Mouse (Mus musculus): ENCODE results near the gene Mllt6. TPM values are rescaled to one million over a fixed set of nuclear protein-coding genes. Genes with fewer than 3 reads are reported as not detected.

The Mllt6 gene
- polyA plus RNA-seq, 1 experiment from 2014 or later = 3.3 TPM

DNA sequence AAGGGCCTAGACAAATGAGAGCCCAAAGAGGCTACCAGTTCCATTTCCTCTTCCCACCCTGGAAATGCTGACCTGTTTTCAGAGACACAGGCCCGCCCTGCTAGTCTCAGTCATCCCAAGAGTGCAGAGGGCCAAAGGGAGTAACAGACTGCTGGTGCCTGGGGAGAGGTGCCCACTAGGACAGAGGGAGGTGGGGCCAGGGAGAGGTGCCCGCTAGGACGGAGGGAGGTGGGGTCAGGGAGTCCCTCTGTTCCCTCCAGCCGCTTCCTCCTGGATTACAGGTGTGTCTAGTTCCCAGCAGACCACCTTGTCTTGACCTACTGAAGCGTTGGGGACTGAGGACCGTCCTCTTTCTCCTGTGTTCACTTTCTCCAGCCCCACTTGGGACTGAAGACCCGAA is 21.6 kb downstream of the Mllt6 start:
- Histone ChIP-seq H3K27me3 (no peaks in the 10 kb centered on the region), H3K4me3 (no peak overlapping the region), H3K9ac (no peak overlapping the region), H3K9me3 (no peaks in the 10 kb centered on the region), H3K36me3 (peaks cover 51% of the 10 kb centered on the region), H3K27ac (no peak overlapping the region), H3K4me1 (peaks cover 22% of the 10 kb centered on the region), H3K4me2 (0 out of 2 replicates have a peak overlapping the region, but pooled peaks have one; percentile 80)
- ATAC-seq (ENCODE audit: insufficient number of reproducible peaks, insufficient read depth, low FRiP score, low TSS enrichment, low read depth) = no peak
- 40% methylated on average over 7 of the region's 7 CpGs for WGBS

DNA sequence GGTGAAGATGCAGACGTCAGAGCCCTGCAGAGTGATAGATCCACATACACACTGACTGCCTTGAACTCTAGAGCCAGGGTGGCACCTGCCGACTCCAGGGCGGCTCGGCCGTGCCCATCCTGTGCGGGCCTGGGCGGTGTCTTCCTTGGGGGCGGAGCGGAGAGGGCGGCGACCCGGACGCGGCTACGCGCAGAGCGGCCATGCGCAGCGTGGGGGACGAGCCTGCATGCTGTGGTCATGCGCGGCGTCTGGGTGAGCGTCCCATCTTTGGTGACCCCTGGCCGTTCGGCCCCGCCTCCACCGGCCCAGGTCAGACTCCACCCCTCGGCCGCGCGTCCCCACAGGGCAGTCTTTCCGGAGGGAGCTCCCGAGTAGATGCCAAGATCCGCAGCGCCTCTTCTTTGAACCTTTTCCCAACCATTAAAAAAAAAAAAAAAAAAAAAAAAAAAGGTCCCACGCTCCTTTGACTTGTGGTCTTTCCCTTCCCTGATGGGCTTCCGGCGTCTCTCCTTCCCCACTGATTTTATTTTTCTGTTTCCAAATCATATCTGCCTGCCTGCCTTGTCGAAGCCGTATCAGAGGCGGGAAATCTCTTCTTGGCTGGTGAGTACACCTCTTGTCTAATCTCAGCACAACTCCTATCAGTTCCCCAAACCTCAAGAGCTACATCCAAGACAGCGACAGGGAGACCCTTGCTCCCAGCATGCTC is 22.6 kb downstream of the Mllt6 start, which contains the start of gene Cisd3:
Gene Cisd3 (plus strand): TSS at position 214 of the 709 bp plus-strand sequence.
- Histone ChIP-seq H3K27ac (no peak within 1 kb of the TSS), H3K4me2 (peak within 1 kb of the TSS; percentile 80), H3K9ac (peak within 1 kb of the TSS; percentile 55), H3K9me3 (no peaks in the 10 kb centered on the region), H3K27me3 (no peaks in the 10 kb centered on the region), H3K4me3 (peak within 1 kb of the TSS; percentile 43), H3K36me3 (peaks cover 51% of the 10 kb centered on the region), H3K4me1 (peaks cover 22% of the 10 kb centered on the region)
- WGBS = 1% methylated on average over 43 of the region's 43 CpGs
- ATAC-seq (ENCODE audit: insufficient number of reproducible peaks, insufficient read depth, low FRiP score, low TSS enrichment, low read depth) = peak; percentile 73

DNA sequence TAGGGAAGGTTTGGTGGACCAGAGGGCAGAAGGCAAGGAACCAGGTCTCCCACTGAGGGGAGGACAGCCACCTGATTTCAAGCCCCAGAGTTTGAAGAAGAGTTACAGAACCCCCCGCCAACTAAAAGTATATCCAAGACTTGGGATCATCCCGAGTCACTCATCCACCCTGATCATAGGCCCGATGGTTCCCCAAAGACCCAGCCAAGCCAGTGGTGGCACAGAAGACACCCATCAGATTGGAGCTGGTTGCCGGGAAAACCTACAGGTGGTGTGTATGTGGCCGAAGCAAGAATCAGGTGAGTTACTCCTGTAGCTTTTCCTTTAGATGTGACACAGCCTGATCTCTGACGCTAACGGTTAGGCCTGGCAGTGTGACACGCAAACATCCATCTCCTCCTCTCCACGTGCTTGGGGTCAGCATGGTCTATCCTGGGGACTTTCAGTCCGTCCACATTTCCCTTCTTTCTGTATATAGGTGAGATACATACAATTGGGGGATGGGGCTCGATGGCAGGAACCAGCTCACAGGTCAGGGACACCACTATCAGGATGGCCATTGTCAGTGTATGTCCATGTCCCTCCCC is 23.2 kb downstream of the Mllt6 start:
- no peak for ATAC-seq (ENCODE audit: insufficient number of reproducible peaks, insufficient read depth, low FRiP score, low TSS enrichment, low read depth)
- Histone ChIP-seq H3K27me3 (no peaks in the 10 kb centered on the region), H3K9me3 (no peaks in the 10 kb centered on the region), H3K27ac (no peak overlapping the region), H3K4me2 (peak overlapping the region; percentile 80), H3K9ac (peak overlapping the region; percentile 55), H3K4me1 (peaks cover 22% of the 10 kb centered on the region), H3K36me3 (peaks cover 53% of the 10 kb centered on the region), H3K4me3 (peak overlapping the region; percentile 43)
- WGBS = 73% methylated on average over 11 of the region's 11 CpGs

DNA sequence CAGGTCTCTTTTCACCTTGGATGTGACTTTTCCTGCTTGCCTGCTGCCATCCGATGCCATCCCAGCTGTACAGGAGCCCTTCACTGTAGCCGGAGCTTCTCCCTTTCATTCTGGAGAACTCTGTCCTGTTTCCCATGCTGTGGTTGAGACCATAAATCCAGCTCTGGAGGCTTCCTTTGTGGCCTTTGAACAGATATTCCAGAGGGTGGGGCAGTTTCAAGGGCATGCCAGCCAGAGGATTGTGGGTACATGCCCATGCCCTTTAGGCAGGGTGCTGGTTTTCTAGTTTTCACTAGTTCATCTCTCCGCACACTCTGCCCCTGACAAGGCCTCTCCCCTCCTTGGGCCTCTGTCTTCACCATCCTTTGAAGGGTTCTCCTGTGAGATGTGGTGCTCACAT is 23.8 kb downstream of the Mllt6 start:
- Histone ChIP-seq H3K4me1 (peaks cover 22% of the 10 kb centered on the region), H3K27ac (no peak overlapping the region; the same call in 1 of the 2 replicates), H3K27me3 (no peaks in the 10 kb centered on the region), H3K4me2 (peak overlapping the region; percentile 80; the same call in 1 of the 2 replicates), H3K9me3 (no peaks in the 10 kb centered on the region), H3K36me3 (peaks cover 53% of the 10 kb centered on the region), H3K4me3 (no peak overlapping the region), H3K9ac (peak overlapping the region; percentile 21; the same call in 1 of the 2 replicates)
- 85% methylated on average over 3 of the region's 3 CpGs for WGBS
- ATAC-seq (ENCODE audit: insufficient number of reproducible peaks, insufficient read depth, low FRiP score, low TSS enrichment, low read depth) = no peak

DNA sequence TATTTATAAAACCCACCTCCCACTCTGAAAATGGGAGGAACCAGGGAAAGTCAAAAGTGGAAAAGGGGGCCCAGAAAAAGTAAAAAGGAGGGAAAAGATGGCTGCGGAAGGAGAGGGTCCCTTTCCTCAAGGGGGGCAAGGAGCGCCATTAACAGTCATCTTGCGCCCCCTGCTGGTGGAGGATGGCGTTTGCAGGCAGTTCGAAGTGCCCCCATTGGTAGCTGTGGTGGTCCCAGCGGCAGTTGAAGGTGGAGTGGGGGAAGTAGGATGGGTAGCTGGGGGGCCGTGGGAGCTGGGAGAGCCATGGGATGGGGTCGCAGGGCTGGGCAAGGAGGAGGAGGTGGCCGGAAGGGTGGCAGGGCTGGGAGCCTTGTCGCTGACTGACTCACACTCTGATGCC is 26.6 kb downstream of the Mllt6 start:
- Histone ChIP-seq H3K4me2 (no peak overlapping the region), H3K9ac (no peak overlapping the region), H3K4me1 (peaks cover 27% of the 10 kb centered on the region), H3K4me3 (no peak overlapping the region), H3K9me3 (no peaks in the 10 kb centered on the region), H3K36me3 (peaks cover 59% of the 10 kb centered on the region), H3K27ac (no peak overlapping the region), H3K27me3 (no peaks in the 10 kb centered on the region)
- no peak for ATAC-seq (ENCODE audit: insufficient number of reproducible peaks, insufficient read depth, low FRiP score, low TSS enrichment, low read depth)
- 37% methylated on average over 10 of the region's 10 CpGs for WGBS

DNA sequence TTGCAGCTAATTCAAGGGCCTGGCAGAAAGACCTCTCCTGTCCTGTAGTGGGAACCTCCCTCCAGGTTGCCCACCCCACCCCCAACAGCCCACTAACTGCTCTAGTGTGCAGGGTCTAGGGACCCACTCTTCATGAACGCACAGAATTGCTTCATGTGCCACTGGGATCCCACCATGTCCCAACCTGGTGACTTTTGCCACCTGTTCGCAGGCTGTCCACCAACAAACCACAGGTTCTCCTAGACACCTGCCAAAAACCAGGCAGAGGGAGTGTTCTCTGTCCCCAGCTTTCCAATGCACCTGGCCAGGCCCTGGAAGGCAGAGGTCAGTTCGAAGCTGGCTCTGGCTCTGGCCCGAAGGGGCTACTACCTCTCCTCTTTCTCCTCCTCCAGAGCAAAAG is 31.2 kb downstream of the Mllt6 start:
- Histone ChIP-seq H3K9ac (0 out of 2 replicates have a peak overlapping the region, but pooled peaks have one; percentile 58), H3K4me3 (no peak overlapping the region), H3K36me3 (peaks cover 41% of the 10 kb centered on the region), H3K4me2 (no peak overlapping the region), H3K27ac (peak overlapping the region; percentile 64; the same call in 1 of the 2 replicates), H3K27me3 (no peaks in the 10 kb centered on the region), H3K4me1 (peaks cover 43% of the 10 kb centered on the region), H3K9me3 (no peaks in the 10 kb centered on the region)
- WGBS = 81% methylated on average over 4 of the region's 4 CpGs
- ATAC-seq (ENCODE audit: insufficient number of reproducible peaks, insufficient read depth, low FRiP score, low TSS enrichment, low read depth) = no peak

DNA sequence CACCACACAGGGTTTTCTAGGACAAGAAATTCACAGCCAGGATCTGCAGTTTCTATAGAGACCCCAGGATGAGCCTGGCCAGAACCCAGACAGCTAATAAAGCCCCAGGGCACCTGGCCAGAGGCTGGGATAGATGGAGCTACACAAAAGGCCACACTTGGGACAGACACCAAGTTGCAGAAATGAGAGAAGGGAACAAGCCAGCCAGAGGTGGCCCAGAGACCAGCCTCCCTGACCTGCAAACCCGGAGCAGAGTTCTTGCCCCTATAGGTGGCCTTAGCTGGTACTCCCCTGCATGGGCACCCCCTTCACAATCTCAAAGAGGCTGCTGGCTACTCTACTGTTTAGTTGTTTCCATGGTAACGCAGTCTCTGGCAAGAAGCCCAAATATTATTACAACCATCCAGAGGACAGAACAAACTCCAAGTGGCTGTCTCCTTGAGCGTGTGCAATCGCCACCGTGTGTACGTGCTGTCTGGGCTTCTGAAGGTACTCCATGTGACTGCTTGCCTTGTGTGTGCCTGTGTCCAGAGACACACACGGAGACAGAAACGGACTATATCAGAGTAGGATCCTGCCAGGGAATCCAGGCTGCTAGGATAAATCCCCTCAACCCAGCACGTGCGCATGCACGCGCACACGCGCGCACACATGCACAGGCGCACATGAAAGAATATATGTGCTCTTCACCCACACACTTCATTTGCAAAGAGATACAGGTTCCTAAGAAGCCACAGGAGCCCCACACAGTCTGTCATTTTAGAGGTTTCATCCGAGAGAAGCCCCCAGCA is 31.9 kb downstream of the Mllt6 start:
- peaks cover 43% of the 10 kb centered on the region for H3K4me1 ChIP-seq
- peak overlapping the region; percentile 58 for H3K9ac ChIP-seq
- ATAC-seq (ENCODE audit: insufficient number of reproducible peaks, insufficient read depth, low FRiP score, low TSS enrichment, low read depth) = no peak
- H3K27me3 ChIP-seq = no peaks in the 10 kb centered on the region
- H3K4me2 ChIP-seq = peak overlapping the region; percentile 90
- WGBS = 44% methylated on average over 17 of the region's 17 CpGs
- no peaks in the 10 kb centered on the region for H3K9me3 ChIP-seq
- H3K4me3 ChIP-seq = peak overlapping the region; percentile 21
- peaks cover 36% of the 10 kb centered on the region for H3K36me3 ChIP-seq
- peak overlapping the region; percentile 64; the same call in 1 of the 2 replicates for H3K27ac ChIP-seq

DNA sequence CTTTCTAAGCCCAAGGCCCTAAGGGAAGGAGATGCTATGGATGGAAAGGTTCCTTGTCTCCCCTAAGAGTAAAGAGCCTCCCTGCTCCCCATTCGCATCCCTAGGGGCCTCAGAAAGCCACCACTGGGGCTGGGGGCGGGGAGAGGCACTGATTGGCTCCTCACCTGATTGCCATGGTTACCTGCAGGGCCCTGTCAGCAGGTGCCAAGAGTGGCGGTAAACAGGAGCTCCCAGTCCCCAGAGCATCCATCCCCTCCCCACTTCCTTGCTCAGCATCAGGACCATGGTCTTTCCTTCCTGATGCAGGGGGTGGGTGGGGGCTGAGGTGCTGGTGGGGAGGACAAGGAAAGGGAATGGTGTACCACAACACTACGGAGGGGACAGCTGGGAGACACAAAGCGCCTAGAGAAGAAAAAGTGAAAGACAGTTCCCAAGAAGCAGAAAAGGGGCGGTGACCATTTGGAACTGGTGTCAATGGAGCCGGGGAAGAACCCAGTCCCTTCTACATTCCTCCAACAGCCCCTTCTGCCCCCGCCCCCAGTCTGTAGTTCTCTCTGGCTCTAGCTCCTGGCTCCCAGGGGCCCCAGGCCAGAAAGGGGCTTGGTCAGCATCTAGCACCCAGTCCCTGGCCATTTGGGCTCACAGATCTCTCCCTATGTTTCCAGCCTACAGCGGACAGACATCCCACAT is 32.6 kb downstream of the Mllt6 start:
- Histone ChIP-seq H3K9ac (peak overlapping the region; percentile 58), H3K4me1 (peaks cover 45% of the 10 kb centered on the region), H3K27ac (peak overlapping the region; percentile 64), H3K4me2 (peak overlapping the region; percentile 90), H3K27me3 (no peaks in the 10 kb centered on the region), H3K9me3 (no peaks in the 10 kb centered on the region), H3K36me3 (peaks cover 29% of the 10 kb centered on the region), H3K4me3 (peak overlapping the region; percentile 21)
- 38% methylated on average over 9 of the region's 9 CpGs for WGBS
- ATAC-seq (ENCODE audit: insufficient number of reproducible peaks, insufficient read depth, low FRiP score, low TSS enrichment, low read depth) = no peak

DNA sequence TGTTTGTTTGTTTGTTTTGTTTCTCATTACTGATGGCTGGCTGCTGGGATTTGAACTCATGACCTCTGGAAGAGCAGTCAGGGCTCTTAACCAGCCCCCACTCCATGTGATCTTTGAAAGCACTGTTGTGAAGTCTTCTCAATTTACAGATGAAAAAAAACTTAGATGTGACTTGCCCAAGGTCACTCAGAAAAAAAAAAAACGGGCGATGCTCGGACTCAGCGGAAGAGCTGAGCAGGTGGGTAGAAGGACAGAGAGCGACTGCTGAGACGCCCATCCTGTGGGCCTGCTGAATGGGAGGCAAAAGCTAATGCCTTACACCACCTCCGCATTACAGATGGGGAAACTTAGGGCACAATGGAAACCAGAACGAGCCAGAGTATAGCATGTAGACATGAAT is 33.5 kb downstream of the Mllt6 start:
- no peaks in the 10 kb centered on the region for H3K9me3 ChIP-seq
- no peak overlapping the region for H3K9ac ChIP-seq
- H3K4me3 ChIP-seq = 0 out of 2 replicates have a peak overlapping the region, but pooled peaks have one; percentile 21
- H3K4me1 ChIP-seq = peaks cover 54% of the 10 kb centered on the region
- no peaks in the 10 kb centered on the region for H3K27me3 ChIP-seq
- peak overlapping the region; percentile 90 for H3K4me2 ChIP-seq
- 0 out of 2 replicates have a peak overlapping the region, but pooled peaks have one; percentile 64 for H3K27ac ChIP-seq
- 60% methylated on average over 8 of the region's 8 CpGs for WGBS
- ATAC-seq (ENCODE audit: insufficient number of reproducible peaks, insufficient read depth, low FRiP score, low TSS enrichment, low read depth) = no peak
- peaks cover 21% of the 10 kb centered on the region for H3K36me3 ChIP-seq

DNA sequence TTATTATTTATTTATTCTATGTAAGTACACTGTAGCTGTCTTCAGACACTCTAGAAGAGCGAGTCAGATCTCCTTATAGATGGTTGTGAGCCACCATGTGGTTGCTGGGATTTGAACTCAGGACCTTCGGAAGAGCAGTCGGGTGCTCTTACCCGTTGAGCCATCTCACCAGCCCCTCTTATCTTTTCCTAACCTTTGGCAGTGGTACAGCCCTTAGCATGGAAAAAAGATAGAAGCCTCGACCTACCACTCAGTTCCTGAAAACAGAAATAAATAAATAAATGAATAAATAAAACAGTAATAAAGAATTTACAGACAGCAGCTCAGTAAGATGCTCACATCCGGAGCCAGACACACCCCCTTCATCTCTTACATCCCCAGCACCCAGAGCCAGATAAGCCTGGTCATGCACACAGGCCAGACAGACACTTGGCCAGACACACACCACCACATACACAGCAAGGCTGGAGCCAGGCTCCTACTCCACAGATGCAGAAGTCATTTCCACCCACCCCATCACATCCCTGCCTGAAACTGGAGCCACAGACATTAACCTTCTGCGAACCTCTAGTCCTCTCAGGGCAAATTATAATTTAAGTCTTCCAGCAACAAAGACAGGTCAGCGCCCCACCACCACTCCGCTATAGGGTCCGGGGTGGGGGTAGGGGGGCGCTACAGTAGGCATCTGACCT is 34.1 kb downstream of the Mllt6 start:
- H3K4me2 ChIP-seq = peak overlapping the region; percentile 90
- H3K36me3 ChIP-seq = peaks cover 14% of the 10 kb centered on the region
- H3K9me3 ChIP-seq = no peaks in the 10 kb centered on the region
- no peaks in the 10 kb centered on the region for H3K27me3 ChIP-seq
- 42% methylated on average over 11 of the region's 11 CpGs for WGBS
- H3K9ac ChIP-seq = peak overlapping the region; percentile 96
- H3K4me3 ChIP-seq = peak overlapping the region; percentile 94
- peak overlapping the region; percentile 98 for H3K27ac ChIP-seq
- ATAC-seq (ENCODE audit: insufficient number of reproducible peaks, insufficient read depth, low FRiP score, low TSS enrichment, low read depth) = no peak
- peaks cover 59% of the 10 kb centered on the region for H3K4me1 ChIP-seq

Data from embryonic facial prominence, embryonic 13.5 days (tissue).